Mouse (Mus musculus) midbrain, postnatal 0 days (tissue): ENCODE data around the gene Rora. TPM values are rescaled to one million over a fixed set of nuclear protein-coding genes. Genes with fewer than 3 reads are reported as not detected.

Source experiments
- ATAC-seq: fragments of 200-750 bp; cut with Nextera tagmentation; 2 replicates; pipeline ENCODE4 v1.8.0; 2017; ENCODE audit warnings: moderate number of reproducible peaks, mild to moderate bottlenecking, moderate TSS enrichment, moderate library complexity; ENCODE audit not compliant: low FRiP score
- DNase-seq: peaks from one replicate; pipeline ENCODE4 v3.0.0-alpha.2; 2015; ENCODE audit warnings: low spot score
- H3K27ac ChIP-seq: fragments of 300-500 bp; sonication (generic); 2 replicates; pipeline ENCODE4 v1.5.1; 2014; ENCODE audit warnings: low read depth, mild to moderate bottlenecking, low read length, mixed read lengths
- H3K27me3 ChIP-seq: fragments of 300-500 bp; sonication (generic); 2 replicates; pipeline ENCODE4 v1.6.1; 2014; ENCODE audit warnings: low read length, control low read depth, mixed read lengths; ENCODE audit not compliant: insufficient read depth
- H3K36me3 ChIP-seq: fragments of 300-500 bp; sonication (generic); 2 replicates; pipeline ENCODE4 v1.6.1; 2014; ENCODE audit warnings: low read length, control low read depth, mixed read lengths; ENCODE audit not compliant: insufficient read depth
- H3K4me1 ChIP-seq: fragments of 300-500 bp; sonication (generic); 2 replicates; pipeline ENCODE4 v1.6.1; 2014; ENCODE audit warnings: mild to moderate bottlenecking, control low read depth, antibody characterized with exemption, low read length, mixed read lengths; ENCODE audit not compliant: insufficient read depth
- H3K4me2 ChIP-seq: fragments of 300-500 bp; sonication (generic); 2 replicates; pipeline ENCODE4 v1.6.1; 2014; ENCODE audit warnings: low read depth, mild to moderate bottlenecking, low read length, mixed read lengths; ENCODE audit not compliant: poor library complexity, severe bottlenecking
- H3K4me3 ChIP-seq: fragments of 300-500 bp; sonication (generic); 2 replicates; pipeline ENCODE4 v1.5.1; 2014; ENCODE audit warnings: low read depth, mild to moderate bottlenecking, low read length, moderate library complexity
- H3K9ac ChIP-seq: fragments of 300-500 bp; sonication (generic); replicated peaks from 2 replicates; pipeline ENCODE4 v1.6.1; 2014; ENCODE audit warnings: mild to moderate bottlenecking, low read length, moderate library complexity, mixed read lengths; ENCODE audit not compliant: poor library complexity, severe bottlenecking
- H3K9me3 ChIP-seq: fragments of 300-500 bp; sonication (generic); 2 replicates; pipeline ENCODE4 v1.6.1; 2016; ENCODE audit warnings: low read length, control low read depth
- CTCF ChIP-seq: IDR thresholded peaks from 2 replicates; pipeline ENCODE4 v1.5.1; 2016; ENCODE audit warnings: antibody characterized with exemption, mild to moderate bottlenecking
- WGBS: fragments of 180-500 bp; shearing (Covaris S2); extraction: QIAGEN DNeasy Blood & Tissue Kit; methylation state at CpG from one replicate; pipeline ENCODE4 v1.1.7; 2014; 5-methylcytosine and 5-hydroxymethylcytosine counted together
- polyA plus RNA-seq: library from polyadenylated mRNA; unstranded; fragments of >200 nt; fragmentation: Nextera tagmentation; extraction: Ambion mirVana; gene quantifications from 2 replicates; pipeline ENCODE4 v1.2.1, GENCODE M21; 2015
- total RNA-seq: library from RNA; depleted of rRNA; stranded (reverse); fragments of >200 nt; gene quantifications from 2 replicates; pipeline ENCODE4 v1.2.3, GENCODE M21; 2014

Gene Rora
- total and polyA plus RNA-seq, 2 experiments from 2014 or later = 28.2 to 49.6 TPM

- H3K36me3 ChIP-seq = no peaks in the 10 kb centered on the region
- H3K4me3 ChIP-seq = no peak overlapping the region
- no peak for TF ChIP-seq CTCF
- H3K27me3 ChIP-seq = no peaks in the 10 kb centered on the region
- no peaks in the 10 kb centered on the region for H3K4me1 ChIP-seq
- no peak for DNase-seq
- whole genome bisulfite sequencing = 81% methylated on average over 12 of the region's 12 CpGs
- no peak for ATAC-seq
- no peak overlapping the region for H3K9ac ChIP-seq
- no peak overlapping the region for H3K4me2 ChIP-seq
- no peaks in the 10 kb centered on the region for H3K9me3 ChIP-seq
- H3K27ac ChIP-seq = no peak overlapping the region
Observed at GRCm38 (mm10) chr9:69298566-69299335, 645.2 kb downstream of the Rora start.

- H3K9me3 ChIP-seq = no peaks in the 10 kb centered on the region
- H3K4me1 ChIP-seq = no peaks in the 10 kb centered on the region
- DNase-seq = no peak
- H3K27ac ChIP-seq = no peak overlapping the region
- no peak overlapping the region for H3K4me2 ChIP-seq
- H3K9ac ChIP-seq = no peak overlapping the region
- TF ChIP-seq CTCF = no peak
- no peak for ATAC-seq
- H3K4me3 ChIP-seq = no peak overlapping the region
- H3K27me3 ChIP-seq = no peaks in the 10 kb centered on the region
- H3K36me3 ChIP-seq = no peaks in the 10 kb centered on the region
- 86% methylated on average over 2 of the region's 2 CpGs for WGBS
Observed at GRCm38 (mm10) chr9:69299484-69299883, 645.9 kb downstream of the Rora start.

DNA sequence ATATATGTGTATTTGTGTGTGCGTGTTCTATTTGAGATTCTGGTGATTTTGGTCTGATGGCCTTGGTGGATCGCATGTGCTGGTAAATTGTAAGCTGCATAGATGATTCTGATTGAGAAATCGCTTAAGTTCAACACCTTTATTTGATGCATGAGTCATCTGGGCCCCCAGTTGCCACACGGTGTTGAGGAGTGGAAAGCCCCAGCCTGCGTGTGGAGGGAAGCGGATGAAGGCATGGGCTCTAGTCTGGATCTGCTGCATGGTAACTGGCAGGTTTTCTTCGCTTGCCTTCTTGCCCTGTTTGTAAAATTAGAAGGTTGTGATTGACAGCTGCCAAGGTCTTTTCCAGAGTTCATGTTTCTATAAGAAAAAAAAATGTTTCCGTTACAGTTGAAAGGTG is 646.7 kb downstream of the Rora start:
- no peaks in the 10 kb centered on the region for H3K27me3 ChIP-seq
- no peak overlapping the region for H3K4me2 ChIP-seq
- TF ChIP-seq CTCF = no peak
- H3K27ac ChIP-seq = no peak overlapping the region
- DNase-seq (no peak), ATAC-seq (no peak)
- WGBS = 93% methylated on average over 8 of the region's 8 CpGs
- no peak overlapping the region for H3K4me3 ChIP-seq
- no peak overlapping the region for H3K9ac ChIP-seq
- H3K4me1 ChIP-seq = no peaks in the 10 kb centered on the region
- no peaks in the 10 kb centered on the region for H3K9me3 ChIP-seq
- no peaks in the 10 kb centered on the region for H3K36me3 ChIP-seq

GRCm38 (mm10) chr9:69301445-69301844 is 647.9 kb downstream of the Rora start:
- DNase-seq (peak; percentile 70), ATAC-seq (no peak)
- Histone ChIP-seq H3K27ac (peak overlapping the region; percentile 19), H3K9ac (no peak overlapping the region), H3K9me3 (no peaks in the 10 kb centered on the region), H3K27me3 (no peaks in the 10 kb centered on the region), H3K36me3 (no peaks in the 10 kb centered on the region), H3K4me3 (no peak overlapping the region), H3K4me2 (peak overlapping the region; percentile 5; the same call in 1 of the 2 replicates), H3K4me1 (no peaks in the 10 kb centered on the region)
- TF ChIP-seq CTCF = no peak
- 22% methylated on average over 9 of the region's 9 CpGs for WGBS

DNA sequence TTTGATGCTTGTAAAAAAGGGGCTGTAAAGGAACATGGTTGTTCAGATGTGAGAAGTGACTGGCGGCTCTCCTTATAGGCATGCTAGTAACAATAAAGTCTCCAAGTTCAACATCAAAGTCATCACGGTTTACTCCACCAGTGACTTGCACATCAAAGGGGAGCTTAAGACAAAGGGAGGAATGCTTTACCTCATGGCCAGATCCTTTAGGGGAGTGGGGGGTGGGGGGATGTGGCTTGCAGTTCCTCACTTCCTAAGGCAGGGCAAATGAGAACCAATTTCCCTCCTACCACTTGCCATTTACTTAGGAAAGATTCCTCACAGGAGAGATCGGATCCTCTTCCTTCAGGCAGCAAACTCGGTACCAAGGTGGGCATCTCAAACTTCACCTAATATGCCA is 648.4 kb downstream of the Rora start:
- ATAC-seq (no peak), DNase-seq (no peak)
- WGBS = 18% methylated on average over 4 of the region's 4 CpGs
- Histone ChIP-seq H3K4me3 (no peak overlapping the region), H3K27ac (peak overlapping the region; percentile 19), H3K9ac (no peak overlapping the region), H3K9me3 (no peaks in the 10 kb centered on the region), H3K36me3 (no peaks in the 10 kb centered on the region), H3K27me3 (no peaks in the 10 kb centered on the region), H3K4me1 (no peaks in the 10 kb centered on the region), H3K4me2 (peak overlapping the region; percentile 5; the same call in 1 of the 2 replicates)
- no peak for TF ChIP-seq CTCF

DNA sequence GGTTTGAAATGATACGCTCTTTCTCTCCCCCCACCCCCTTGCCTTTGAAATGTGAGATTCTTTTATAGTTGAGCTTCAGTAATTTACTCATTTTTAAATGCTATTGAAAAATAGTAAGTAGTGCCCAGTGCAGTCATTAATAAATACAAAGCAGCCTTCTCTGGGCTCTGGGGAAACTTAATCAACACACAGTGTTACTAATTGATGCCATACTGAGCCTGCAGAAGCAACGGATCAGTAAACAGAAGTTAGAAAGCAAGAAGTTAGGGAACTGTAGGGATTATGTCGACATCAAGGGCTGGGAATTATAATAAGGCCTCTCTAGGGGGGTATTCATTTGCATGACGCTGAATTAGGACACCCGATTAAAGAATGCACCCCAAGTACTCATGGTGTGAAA is 649.3 kb downstream of the Rora start:
- Histone ChIP-seq H3K4me3 (no peak overlapping the region), H3K9ac (no peak overlapping the region), H3K27me3 (no peaks in the 10 kb centered on the region), H3K4me1 (no peaks in the 10 kb centered on the region), H3K4me2 (0 out of 2 replicates have a peak overlapping the region, but pooled peaks have one; percentile 12), H3K9me3 (no peaks in the 10 kb centered on the region), H3K27ac (no peak overlapping the region), H3K36me3 (no peaks in the 10 kb centered on the region)
- DNase-seq (no peak), ATAC-seq (no peak)
- WGBS = 16% methylated on average over 5 of the region's 5 CpGs
- TF ChIP-seq CTCF = no peak
